Mouse (Mus musculus): ENCODE results near the gene Heg1.

Gene Heg1

GRCm38 (mm10) chr16:33776766-33777529 is 92.8 kb downstream of the Heg1 start:
- DNase-seq = no peak

GRCm38 (mm10) chr16:33777607-33778006 is 93.4 kb downstream of the Heg1 start:
- no peak for DNase-seq

GRCm38 (mm10) chr16:33781789-33782728 is 97.9 kb downstream of the Heg1 start:
- no peak for DNase-seq

- DNase-seq = no peak
Measured at GRCm38 (mm10) chr16:33782729-33783091, 98.5 kb downstream of the Heg1 start.

- no peak for DNase-seq
Measured at GRCm38 (mm10) chr16:33784547-33784946, 100.4 kb downstream of the Heg1 start.

GRCm38 (mm10) chr16:33785092-33785704 is 101.0 kb downstream of the Heg1 start:
- no peak for DNase-seq

- DNase-seq = no peak
Measured at GRCm38 (mm10) chr16:33786657-33787390, 102.7 kb downstream of the Heg1 start.

GRCm38 (mm10) chr16:33793846-33794791 is 109.9 kb downstream of the Heg1 start, which contains the start of gene Muc13:
Muc13 (plus strand) TSS chr16:33794037.
- no peak for DNase-seq

GRCm38 (mm10) chr16:33795106-33795505 is 110.9 kb downstream of the Heg1 start:
- no peak for DNase-seq

GRCm38 (mm10) chr16:33795887-33796286 is 111.7 kb downstream of the Heg1 start:
- no peak for DNase-seq

- DNase-seq = no peak
Measured at GRCm38 (mm10) chr16:33796756-33797155, 112.6 kb downstream of the Heg1 start.

- peak; percentile 30 for DNase-seq
Measured at GRCm38 (mm10) chr16:33797860-33798259, 113.7 kb downstream of the Heg1 start.

- DNase-seq = no peak
Measured at GRCm38 (mm10) chr16:33810002-33810401, 125.8 kb downstream of the Heg1 start.

GRCm38 (mm10) chr16:33818413-33819165 is 134.4 kb downstream of the Heg1 start:
- no peak for DNase-seq

- DNase-seq = peak; percentile 75
Measured at GRCm38 (mm10) chr16:33820269-33821178, 136.4 kb downstream of the Heg1 start.
